8 mouse cellular contexts compared by ENCODE assay signal in genomic region chr6:86404996-86405395, GRCm38 (mm10). TPM values are rescaled to one million over a fixed set of nuclear protein-coding genes. Genes with fewer than 3 reads are reported as not detected.
DNase-seq lines count a peak whose midpoint lies in the region; ATAC-seq and TF ChIP-seq lines count a peak whose summit lies in the region.

No protein-coding gene starts in this region.

- H3K4me2 ChIP-seq in embryonic facial prominence, embryonic 15.5 days (replicated peaks): peak overlapping the region; percentile 51
- H3K4me2 ChIP-seq in limb, embryonic 13.5 days (replicated peaks): peak overlapping the region; percentile 69

- H3K9me3 ChIP-seq in erythroblast, embryonic 14.5 days (ENCODE audit: control insufficient read depth, low read length): no peaks in the 10 kb centered on the region
- no peaks in the 10 kb centered on the region for H3K9me3 ChIP-seq in embryonic facial prominence, embryonic 15.5 days (replicated peaks)
- H3K9me3 ChIP-seq in limb, embryonic 13.5 days: no peaks in the 10 kb centered on the region

- H3K9ac ChIP-seq in embryonic facial prominence, embryonic 15.5 days: peak overlapping the region; percentile 91
- peak overlapping the region; percentile 98 for H3K9ac ChIP-seq in limb, embryonic 13.5 days

- DNase-seq in B cell, adult 2 months: peak; percentile 31
- DNase-seq in cerebellum, postnatal 25 days: no peak
- DNase-seq in gastrocnemius, adult 18-20 months (ENCODE audit: low spot score): no peak

- no peak for TF ChIP-seq POLR2A in small intestine, adult 2 months (IDR thresholded peaks at IDR 0.05; ENCODE audit: low read depth, low read length)

- no peaks in the 10 kb centered on the region for H3K27me3 ChIP-seq in erythroblast, embryonic 14.5 days (ENCODE audit: control insufficient read depth)
- H3K27me3 ChIP-seq in embryonic facial prominence, embryonic 15.5 days: no peaks in the 10 kb centered on the region
- H3K27me3 ChIP-seq in limb, embryonic 13.5 days: no peaks in the 10 kb centered on the region
- H3K27me3 ChIP-seq in small intestine, adult 2 months (ENCODE audit: control insufficient read depth, insufficient read depth, low read length): no peaks in the 10 kb centered on the region

- peaks cover 13% of the 10 kb centered on the region for H3K36me3 ChIP-seq in erythroblast, embryonic 14.5 days (ENCODE audit: control insufficient read depth)
- no peaks in the 10 kb centered on the region for H3K36me3 ChIP-seq in embryonic facial prominence, embryonic 15.5 days
- H3K36me3 ChIP-seq in limb, embryonic 13.5 days: peaks cover 9% of the 10 kb centered on the region
- H3K36me3 ChIP-seq in small intestine, adult 2 months (ENCODE audit: control insufficient read depth, insufficient read depth, low read length): peaks cover 2% of the 10 kb centered on the region; the same call in 1 of the 2 replicates

- ATAC-seq in erythroblast, adult 5-6 weeks (replicated peaks; ENCODE audit: low FRiP score, poor library complexity, severe bottlenecking): no peak
- no peak for ATAC-seq in embryonic facial prominence, embryonic 15.5 days (ENCODE audit: insufficient number of reproducible peaks, low FRiP score, low TSS enrichment, low read depth)
- no peak for ATAC-seq in limb, embryonic 13.5 days (ENCODE audit: low FRiP score, low read depth)

- peak overlapping the region; percentile 100 for H3K27ac ChIP-seq in embryonic facial prominence, embryonic 15.5 days (replicated peaks)
- peak overlapping the region; percentile 100 for H3K27ac ChIP-seq in limb, embryonic 13.5 days
- H3K27ac ChIP-seq in small intestine, adult 2 months (ENCODE audit: insufficient read depth, low read depth, low read length): 0 out of 2 replicates have a peak overlapping the region, but pooled peaks have one; percentile 12

- WGBS in embryonic facial prominence, embryonic 15.5 days: under 1% methylated on average over 11 of the region's 11 CpGs
- WGBS in limb, embryonic 13.5 days: under 1% methylated on average over 11 of the region's 11 CpGs
- WGBS in small intestine, adult 2 months: 0% methylated on average over 11 of the region's 11 CpGs

- H3K4me1 ChIP-seq in erythroblast, embryonic 14.5 days (ENCODE audit: control insufficient read depth): peaks cover 37% of the 10 kb centered on the region
- 0 out of 2 replicates have a peak, but pooled peaks cover 6% of the 10 kb centered on the region for H3K4me1 ChIP-seq in embryonic facial prominence, embryonic 15.5 days
- peaks cover 11% of the 10 kb centered on the region for H3K4me1 ChIP-seq in limb, embryonic 13.5 days
- H3K4me1 ChIP-seq in small intestine, adult 2 months (ENCODE audit: control insufficient read depth, insufficient read depth, insufficient read length, low read length): no peaks in the 10 kb centered on the region; the same call in none of the 2 replicates

- TF ChIP-seq CTCF in small intestine, adult 2 months (IDR thresholded peaks at IDR 0.05; ENCODE audit: extremely low read depth, insufficient read length, insufficient replicate concordance, low read depth, low read length): no peak

- peak overlapping the region; percentile 90 for H3K4me3 ChIP-seq in erythroblast, embryonic 14.5 days (replicated peaks)
- peak overlapping the region; percentile 64 for H3K4me3 ChIP-seq in embryonic facial prominence, embryonic 15.5 days (replicated peaks)
- H3K4me3 ChIP-seq in limb, embryonic 13.5 days: peak overlapping the region; percentile 89
- peak overlapping the region; percentile 91; the same call in 1 of the 2 replicates for H3K4me3 ChIP-seq in small intestine, adult 2 months (ENCODE audit: low read depth, low read length)

RNA-seq across cellular contexts. Expression of gene Tia1, which starts 1.0 kb away (rescaled TPM):
- 0.58 and 0.72 TPM in 2 replicates for polyA plus RNA-seq in erythroblast, embryonic 14.5 days (2012)
- total RNA-seq in erythroblast, adult 5-6 weeks (2015; ENCODE audit: low replicate concordance): 31.1 and 36.5 TPM in 2 replicates
- total RNA-seq in erythroblast, adult 5-6 weeks (2017; ENCODE audit: low replicate concordance): 15.2 and 16.2 TPM in 2 replicates
- 170 and 185 TPM in 2 replicates for polyA plus RNA-seq in embryonic facial prominence, embryonic 15.5 days (2015; fragmentation: Nextera tagmentation; extraction: Ambion mirVana)
- polyA plus RNA-seq in limb, embryonic 13.5 days (2015; fragmentation: Nextera tagmentation; extraction: Ambion mirVana): 286 and 293 TPM in 2 replicates
- 3.4 and 6.8 TPM in 2 replicates for polyA plus RNA-seq in small intestine, adult 2 months (2012; rRNA removed)
- 10 to 100 TPM; 19.2 to 20.9 TPM for total RNA-seq in gastrocnemius, adult 18-20 months (2021)

RNA-seq across cellular contexts. Expression of gene Pcyox1, which starts 8.0 kb away (rescaled TPM):
- 0.08 and 0.46 TPM in 2 replicates for polyA plus RNA-seq in erythroblast, embryonic 14.5 days (2012)
- 3.1 and 9.4 TPM in 2 replicates for total RNA-seq in erythroblast, adult 5-6 weeks (2015; ENCODE audit: low replicate concordance)
- 14.9 and 22.7 TPM in 2 replicates for total RNA-seq in erythroblast, adult 5-6 weeks (2017; ENCODE audit: low replicate concordance)
- polyA plus RNA-seq in embryonic facial prominence, embryonic 15.5 days (2015; fragmentation: Nextera tagmentation; extraction: Ambion mirVana): 96.3 and 102 TPM in 2 replicates
- polyA plus RNA-seq in limb, embryonic 13.5 days (2015; fragmentation: Nextera tagmentation; extraction: Ambion mirVana): 85.9 and 86.3 TPM in 2 replicates
- 8.1 and 10.0 TPM in 2 replicates for polyA plus RNA-seq in small intestine, adult 2 months (2012; rRNA removed)
- total RNA-seq in gastrocnemius, adult 18-20 months (2021): 10 to 100 TPM; 50.6 to 54.0 TPM

RNA-seq across cellular contexts. Expression of gene Gm44790, which starts 21.5 kb away (rescaled TPM):
- not detected in 2 replicates for polyA plus RNA-seq in erythroblast, embryonic 14.5 days (2012)
- total RNA-seq in erythroblast, adult 5-6 weeks (2015; ENCODE audit: low replicate concordance): not detected in 2 replicates
- not detected in 2 replicates for total RNA-seq in erythroblast, adult 5-6 weeks (2017; ENCODE audit: low replicate concordance)
- not detected in 2 replicates for polyA plus RNA-seq in embryonic facial prominence, embryonic 15.5 days (2015; fragmentation: Nextera tagmentation; extraction: Ambion mirVana)
- polyA plus RNA-seq in limb, embryonic 13.5 days (2015; fragmentation: Nextera tagmentation; extraction: Ambion mirVana): 1.3 TPM in 1 of 2 replicates, not detected in the other
- 6.5 and 9.2 TPM in 2 replicates for polyA plus RNA-seq in small intestine, adult 2 months (2012; rRNA removed)
- not detected for total RNA-seq in gastrocnemius, adult 18-20 months (2021)

RNA-seq across cellular contexts. Expression of gene C87436, which starts 33.2 kb away (rescaled TPM):
- 0.84 and 1.5 TPM in 2 replicates for polyA plus RNA-seq in erythroblast, embryonic 14.5 days (2012)
- total RNA-seq in erythroblast, adult 5-6 weeks (2015; ENCODE audit: low replicate concordance): 22.5 and 28.2 TPM in 2 replicates
- total RNA-seq in erythroblast, adult 5-6 weeks (2017; ENCODE audit: low replicate concordance): 13.7 and 26.9 TPM in 2 replicates
- polyA plus RNA-seq in embryonic facial prominence, embryonic 15.5 days (2015; fragmentation: Nextera tagmentation; extraction: Ambion mirVana): 24.7 and 26.8 TPM in 2 replicates
- polyA plus RNA-seq in limb, embryonic 13.5 days (2015; fragmentation: Nextera tagmentation; extraction: Ambion mirVana): 25.2 and 25.4 TPM in 2 replicates
- polyA plus RNA-seq in small intestine, adult 2 months (2012; rRNA removed): 2.4 and 4.1 TPM in 2 replicates
- 1 to 10 TPM; 9.2 to 10.0 TPM for total RNA-seq in gastrocnemius, adult 18-20 months (2021)

RNA-seq across cellular contexts. Expression of gene Snrpg, which starts 33.9 kb away (rescaled TPM):
- polyA plus RNA-seq in erythroblast, embryonic 14.5 days (2012): 2.2 and 3.6 TPM in 2 replicates
- 41.4 and 60.7 TPM in 2 replicates for total RNA-seq in erythroblast, adult 5-6 weeks (2015; ENCODE audit: low replicate concordance)
- 11.2 and 26.3 TPM in 2 replicates for total RNA-seq in erythroblast, adult 5-6 weeks (2017; ENCODE audit: low replicate concordance)
- polyA plus RNA-seq in embryonic facial prominence, embryonic 15.5 days (2015; fragmentation: Nextera tagmentation; extraction: Ambion mirVana): 489 and 522 TPM in 2 replicates
- polyA plus RNA-seq in limb, embryonic 13.5 days (2015; fragmentation: Nextera tagmentation; extraction: Ambion mirVana): 660 and 699 TPM in 2 replicates
- polyA plus RNA-seq in small intestine, adult 2 months (2012; rRNA removed): 6.2 and 15.3 TPM in 2 replicates
- total RNA-seq in gastrocnemius, adult 18-20 months (2021): 10 to 100 TPM; 27.9 to 31.6 TPM

Comparison
In these comparisons a context has a peak if more than half of its experiments do, and no peak if none do; other contexts are left out.
1. DNase-seq: peak in B cell, adult 2 months (2 of 2); none in cerebellum, postnatal 25 days (0 of 2) and gastrocnemius, adult 18-20 months (single experiment).
2. H3K27ac ChIP-seq: peak in every context shown above with its lines; median percentile 100 in embryonic facial prominence, embryonic 15.5 days; 100 in limb, embryonic 13.5 days; 12 in small intestine, adult 2 months.
3. RNA of gene Tia1, which starts 1.0 kb away (polyA plus RNA-seq): 286 to 293 TPM in limb, embryonic 13.5 days and 170 to 185 TPM in embryonic facial prominence, embryonic 15.5 days; 3.4 to 6.8 TPM in small intestine, adult 2 months and 0.58 to 0.72 TPM in erythroblast, embryonic 14.5 days; every median in the first group is over 10 times any median in the second.
4. Peak in every context shown above with its lines, with median percentiles within 50 percentile points of each other: H3K4me3 ChIP-seq.